Mouse (Mus musculus) liver, adult 2 months (tissue): ENCODE results near the gene Sfxn3.

Source experiments
- CTCF ChIP-seq: fragments of 200-500 bp; IDR thresholded peaks from 2 replicates; pipeline ENCODE4 v1.5.1; 2011; ENCODE audit warnings: low read depth, low read length, control low read depth
- POLR2A ChIP-seq: fragments of 200-500 bp; IDR thresholded peaks from 2 replicates; pipeline ENCODE4 v1.6.1; 2011; ENCODE audit warnings: low read length, control low read depth; ENCODE audit not compliant: insufficient read depth; ENCODE audit errors: extremely low read depth

DNA sequence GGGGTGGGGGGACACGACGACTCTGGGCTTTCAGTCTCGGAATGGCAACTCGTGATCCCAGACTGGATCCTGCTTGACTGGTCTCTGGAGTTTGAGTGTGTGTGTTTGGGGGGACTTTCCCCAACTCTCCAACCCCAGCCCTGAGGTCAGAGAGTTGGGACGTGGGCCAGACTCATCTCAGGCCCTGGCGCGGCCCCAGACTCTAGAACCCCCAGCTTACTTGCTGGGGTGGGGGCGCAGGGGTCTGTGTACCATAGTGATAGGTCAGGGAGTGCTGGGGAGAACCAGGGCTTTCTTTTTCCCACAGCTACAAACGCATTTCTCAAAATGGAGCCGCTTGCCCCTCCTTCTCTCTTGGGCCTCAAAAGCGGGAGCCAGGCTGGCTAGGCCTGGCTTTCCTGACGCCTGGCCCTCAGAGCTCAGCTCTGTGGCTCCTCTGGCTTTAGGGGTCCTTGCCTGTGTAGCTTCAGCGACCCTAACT is 28.9 kb upstream of the Sfxn3 start:
- no peak for TF ChIP-seq POLR2A
- TF ChIP-seq CTCF, result no peak
